Mouse (Mus musculus): ENCODE measurements around the gene Vmn1r67.

GRCm38 (mm10) chr7:10494786-10495521, 51.8 kb downstream of the Vmn1r67 start, which contains the start of gene Zik1:
- TF ChIP-seq CTCF (IDR thresholded peaks at IDR 0.05; ENCODE audit: extremely low read depth, insufficient read length, insufficient replicate concordance, low read depth, low read length) = no peak
- TF ChIP-seq POLR2A (IDR thresholded peaks at IDR 0.05; ENCODE audit: low read depth, low read length) = no peak
